Mouse (Mus musculus) embryo, embryonic 9.5 days (tissue): ENCODE data around the gene Gm19426.
"Not testable (repeated sequence)": the region's sequence is repeated elsewhere in the genome, so short reads cannot be mapped to it uniquely, and the experiment has no call there.

Source experiments
- DNase-seq: peaks from one replicate; pipeline ENCODE4 v3.0.0-alpha.2; 2017; ENCODE audit errors: extremely low spot score

Gene Gm19426

GRCm38 (mm10) chr2:84750115-84750514, 6.7 kb upstream of the Gm19426 start:
- no peak for DNase-seq

DNA sequence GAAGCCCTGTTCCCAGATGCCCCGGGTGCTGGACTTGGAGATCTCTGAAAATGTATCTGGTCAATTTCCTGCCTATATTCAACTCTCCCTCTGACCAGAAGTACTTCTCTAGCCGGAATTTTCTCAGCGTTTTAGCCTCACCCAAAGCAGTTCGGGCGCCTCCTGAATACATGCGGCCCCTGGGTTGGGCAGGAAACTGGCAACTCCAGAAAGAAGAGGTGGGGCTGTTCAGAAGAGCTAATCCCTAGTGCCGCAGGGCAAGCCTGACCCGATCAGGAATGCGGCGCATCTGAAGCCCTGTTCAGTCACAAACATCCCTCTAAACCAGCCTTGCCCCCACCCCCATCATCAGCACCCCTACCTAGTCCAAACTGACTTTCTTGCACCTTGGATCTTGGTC, 671 bp upstream of the Gm19426 start:
- DNase-seq, result no peak

DNA sequence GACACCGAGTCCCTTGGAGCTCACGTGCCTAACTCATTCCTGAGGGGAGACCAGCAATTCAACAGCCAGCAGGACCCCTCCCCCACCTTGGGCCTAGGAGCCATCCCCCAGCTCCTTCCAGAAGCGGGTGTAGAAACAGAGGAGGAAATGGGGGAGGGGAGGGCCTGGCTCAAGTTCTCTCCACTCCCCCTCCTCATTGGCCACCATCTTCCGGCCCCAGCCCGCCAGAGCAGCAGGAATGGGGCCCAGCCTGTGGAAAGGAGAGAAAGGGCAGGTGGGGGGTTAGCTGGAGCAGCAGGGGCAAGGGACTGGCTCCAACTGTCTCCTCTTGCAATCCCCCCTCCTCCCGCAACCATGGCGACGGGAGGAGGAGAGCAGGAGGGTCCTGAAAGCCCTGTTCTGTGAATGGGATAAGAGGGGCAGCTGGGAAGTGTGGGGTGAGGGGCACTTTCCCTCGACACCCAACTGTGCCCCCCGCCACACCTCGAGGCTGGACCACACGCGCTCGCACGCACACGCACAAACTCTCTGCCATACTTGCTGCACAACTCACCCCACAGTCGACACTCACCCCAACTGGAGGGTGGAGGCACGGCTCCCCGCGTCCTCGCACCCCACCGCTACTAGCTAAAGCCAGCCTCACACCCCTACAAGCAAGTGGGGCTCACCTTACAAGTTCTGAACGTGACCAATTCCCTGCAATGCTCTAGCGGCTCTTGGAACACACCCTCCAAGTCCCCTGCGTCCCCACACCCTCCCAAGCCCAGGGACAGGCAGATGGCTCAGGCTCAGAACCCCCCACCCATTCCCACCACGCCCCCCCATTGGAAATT, 788 bp downstream of the Gm19426 start:
- peak; percentile 98 for DNase-seq

DNA sequence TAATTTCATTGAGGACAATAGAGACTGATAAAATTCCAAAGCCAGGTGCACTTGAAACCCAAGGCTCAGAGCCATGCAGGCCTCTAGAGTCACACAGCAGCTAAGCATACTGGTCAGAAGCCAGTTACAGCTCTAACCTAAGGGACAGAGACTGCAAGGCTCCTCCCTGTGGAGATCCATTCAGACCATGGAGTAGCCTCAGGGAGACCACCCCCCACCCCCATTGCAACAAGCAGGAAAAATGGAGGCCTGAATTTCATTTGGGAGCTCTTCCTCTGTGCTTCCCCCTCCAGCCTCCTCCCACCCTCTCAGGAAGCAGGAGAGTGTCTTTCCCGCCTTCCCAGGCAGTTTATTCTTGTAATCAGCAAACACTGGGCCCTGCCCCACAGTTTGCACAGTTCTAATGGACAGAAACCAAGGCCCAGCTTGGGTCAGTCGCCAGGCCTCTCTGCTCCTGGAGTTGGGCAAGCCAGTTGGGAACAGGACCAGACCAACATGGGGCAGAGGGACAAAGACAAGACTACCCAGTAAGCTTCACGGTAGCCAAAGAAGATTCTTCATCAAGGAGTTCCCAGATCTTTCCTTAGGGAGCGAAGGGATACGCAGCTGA, 1.5 kb downstream of the Gm19426 start:
- DNase-seq, result no peak

DNA sequence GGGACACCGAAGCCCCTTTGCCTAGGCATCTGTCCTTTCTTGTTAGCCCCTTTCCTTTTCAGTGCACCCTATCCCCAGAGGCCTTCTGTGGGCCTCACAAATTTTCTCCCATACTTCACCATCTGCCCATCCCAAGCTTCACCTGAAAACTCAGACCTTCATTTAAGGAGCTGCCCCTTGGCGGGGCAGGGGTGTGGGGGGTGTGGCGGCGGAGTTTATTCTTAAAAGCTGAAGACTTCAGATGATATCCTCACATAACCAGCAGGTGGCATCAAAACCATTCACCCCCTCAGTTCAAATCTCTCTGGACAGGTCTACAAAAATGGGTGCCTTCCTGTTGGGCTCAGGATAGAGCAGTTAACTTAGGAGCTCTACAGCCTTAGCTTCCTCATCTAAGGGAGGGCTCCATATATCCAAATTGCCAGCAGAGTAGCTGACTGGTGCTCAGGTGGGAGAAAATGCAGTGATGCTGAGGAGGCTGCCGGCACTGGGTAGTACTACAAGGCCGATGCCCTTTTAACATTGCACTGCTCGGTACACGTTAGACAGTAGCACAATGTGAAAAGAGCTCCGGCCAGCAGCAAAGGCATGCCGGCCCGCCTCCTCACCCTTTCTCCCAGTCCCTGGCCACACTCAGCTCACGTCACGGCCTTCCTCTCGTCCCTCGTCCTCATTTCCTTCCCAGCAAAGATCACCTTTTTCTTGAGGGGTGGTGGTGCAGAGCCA, 2.7 kb downstream of the Gm19426 start:
- DNase-seq, result peak; percentile 27

GRCm38 (mm10) chr2:84738271-84738911, 5.1 kb downstream of the Gm19426 start:
- DNase-seq, result peak; percentile 82

GRCm38 (mm10) chr2:84737451-84737925, 6.0 kb downstream of the Gm19426 start:
- DNase-seq, result peak; percentile 83

- DNase-seq, result peak; percentile 66
Observed at GRCm38 (mm10) chr2:84736312-84737161, 6.9 kb downstream of the Gm19426 start.

DNA sequence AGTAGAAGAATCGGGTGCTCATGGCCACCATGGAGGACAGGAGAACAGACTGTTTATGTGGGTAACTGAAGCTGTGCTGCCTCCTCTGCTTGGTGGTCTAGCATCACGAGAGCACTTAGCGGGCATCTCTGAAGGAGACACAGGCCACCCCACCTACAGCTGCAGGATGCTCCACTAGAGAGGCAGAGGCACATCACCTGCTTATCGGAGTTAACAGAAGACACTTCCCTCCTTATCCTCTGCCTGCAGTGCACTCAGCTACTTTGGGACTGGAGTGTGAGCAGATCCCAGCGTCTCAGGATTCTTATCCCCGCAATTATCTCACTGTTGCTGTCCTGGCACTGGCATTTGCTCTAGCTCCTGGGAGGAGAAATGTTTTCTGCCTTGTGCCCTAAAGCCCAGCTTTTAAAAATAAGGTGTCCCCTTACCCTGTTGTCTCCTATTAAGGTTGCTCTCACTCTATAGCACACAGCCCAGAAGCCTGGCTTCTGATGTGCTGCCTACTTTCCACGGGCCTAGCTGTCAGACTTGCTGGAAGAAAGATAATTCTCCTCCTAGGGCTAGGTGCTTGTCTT, 8.0 kb downstream of the Gm19426 start:
- DNase-seq, result peak; percentile 36

GRCm38 (mm10) chr2:84734919-84735318, 8.5 kb downstream of the Gm19426 start:
- DNase-seq, result no peak

- DNase-seq, result peak; percentile 75
Observed at GRCm38 (mm10) chr2:84734351-84734864, 9.0 kb downstream of the Gm19426 start.

- peak; percentile 52 for DNase-seq
Observed at GRCm38 (mm10) chr2:84733579-84734300, 9.7 kb downstream of the Gm19426 start, which contains the start of gene Ypel4. Gene Ypel4, plus strand, starts transcription at chr2:84734058.

GRCm38 (mm10) chr2:84732394-84732793, 11.1 kb downstream of the Gm19426 start:
- DNase-seq, result no peak

- DNase-seq, result no peak
Observed at GRCm38 (mm10) chr2:84731206-84731605, 12.2 kb downstream of the Gm19426 start.

- DNase-seq, result not testable (repeated sequence)
Observed at GRCm38 (mm10) chr2:84728191-84728590, 15.3 kb downstream of the Gm19426 start.

DNA sequence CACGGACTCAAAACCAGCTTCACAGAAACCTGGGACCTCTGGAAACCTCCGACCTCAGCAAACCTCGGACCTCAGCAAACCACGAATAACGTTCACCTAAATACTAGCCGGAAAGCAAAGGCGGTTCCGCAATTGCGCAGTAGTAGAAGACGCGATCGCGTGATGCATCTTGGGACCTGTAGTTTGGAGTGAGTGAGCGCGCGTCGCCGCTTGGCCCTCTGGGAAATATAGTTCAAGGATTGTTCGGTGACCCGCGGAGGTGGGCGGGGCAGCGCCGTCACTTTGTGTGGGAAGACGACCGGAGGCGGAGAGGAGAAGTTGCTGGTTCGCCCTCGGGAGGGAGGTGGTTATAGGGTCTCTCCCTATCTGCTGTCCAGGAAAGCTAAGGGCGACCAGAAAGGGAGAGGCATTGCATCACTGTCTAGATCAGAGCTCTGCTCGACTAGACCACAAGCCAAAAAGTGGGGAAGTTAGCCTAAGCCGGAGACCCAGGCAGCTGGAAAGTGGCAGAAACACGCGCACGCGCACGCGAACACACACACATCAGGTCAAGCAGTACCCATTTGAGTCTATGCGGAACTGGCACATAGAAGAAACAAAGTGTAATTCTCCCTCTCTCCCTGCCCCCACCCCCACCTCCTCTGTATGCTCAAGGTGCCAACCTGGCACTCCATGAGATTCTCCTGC, 16.1 kb downstream of the Gm19426 start, which contains the start of gene Clp1:
Gene Clp1 (minus strand): TSS at position 179 of the 687 bp plus-strand sequence.
- DNase-seq, result peak; percentile 93

DNA sequence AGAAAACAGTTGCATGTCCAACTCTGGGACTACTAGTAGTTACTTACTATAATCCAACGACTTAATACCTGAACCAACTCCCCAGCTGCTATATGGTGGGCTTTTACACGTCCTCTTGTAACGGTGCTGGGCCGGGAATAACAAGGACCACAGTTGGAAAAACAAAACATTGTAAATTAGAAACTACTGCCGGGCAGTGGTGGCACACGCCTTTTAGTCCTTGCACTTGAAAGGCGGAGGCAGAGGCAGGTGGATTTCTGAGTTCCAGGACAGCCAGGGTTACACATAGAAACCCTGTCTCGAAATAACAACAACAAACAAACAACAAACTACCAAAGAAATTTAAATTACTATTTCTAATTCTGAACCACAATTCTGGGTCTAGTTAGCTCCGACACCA, 16.7 kb downstream of the Gm19426 start:
- DNase-seq, result no peak

DNA sequence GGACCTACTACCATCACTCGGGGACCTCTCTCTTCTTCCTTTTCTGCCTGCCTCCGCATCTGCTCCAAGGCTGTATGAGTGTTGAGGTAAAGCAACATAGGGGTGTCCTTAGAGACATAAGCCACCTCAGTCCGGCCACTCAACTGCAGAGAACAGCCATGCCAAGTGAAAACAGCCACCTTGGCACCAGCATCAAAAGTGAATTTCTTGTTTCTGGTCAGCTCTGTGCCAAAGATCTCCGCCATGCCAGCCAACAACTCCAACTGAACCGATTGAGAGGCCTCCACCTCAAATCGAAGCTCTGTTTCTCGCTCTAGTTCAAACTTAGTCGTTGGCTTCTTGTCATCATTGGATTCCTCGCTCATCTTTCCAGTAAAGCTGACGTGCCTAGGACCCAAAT, 17.7 kb downstream of the Gm19426 start:
- no peak for DNase-seq

DNA sequence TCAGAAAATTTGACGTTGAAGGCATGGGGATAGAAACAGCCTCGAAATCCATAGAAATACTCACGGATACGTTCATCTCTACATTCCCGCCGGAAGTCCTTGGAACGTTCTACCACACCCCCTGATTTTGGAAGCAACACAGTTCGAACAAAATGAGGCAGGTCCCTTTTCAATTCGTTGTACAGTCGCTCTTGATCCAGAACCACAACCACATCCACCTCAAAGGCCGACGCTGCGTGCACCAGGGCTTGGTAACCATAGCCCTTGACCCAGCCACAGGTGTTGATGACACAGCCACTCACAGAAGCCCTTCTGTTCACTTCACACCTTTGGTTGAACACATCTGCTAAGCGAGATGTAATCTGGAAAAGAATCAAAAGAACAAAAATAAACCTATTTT, 19.6 kb downstream of the Gm19426 start:
- no peak for DNase-seq
